Mouse (Mus musculus): ENCODE measurements at regions not wholly inside any gene's neighbourhood (a gene's known extent, or its start where the extent isn't known, plus 50 kb on each side); places are given as distances from the start of the nearest gene placed in this dataset.

- DNase-seq (ENCODE audit: low spot score in 2 of 2): no peak
These were observed 362.8 kb upstream of the Pcsk5 start for GRCm38 (mm10) chr19:18200105-18200782.

- no peak for DNase-seq (ENCODE audit: low spot score in 2 of 2)
These were observed 351.8 kb upstream of the Pcsk5 start for GRCm38 (mm10) chr19:18189102-18189742.

GRCm38 (mm10) chr19:18188122-18188866, 350.9 kb upstream of the Pcsk5 start:
- DNase-seq (ENCODE audit: low spot score in 2 of 2): peak; percentile 5 to 21

GRCm38 (mm10) chr19:18185767-18186554, 348.5 kb upstream of the Pcsk5 start:
- DNase-seq (ENCODE audit: low spot score in 2 of 2): no peak

- DNase-seq (ENCODE audit: low spot score in 2 of 2): no peak
These were observed 347.8 kb upstream of the Pcsk5 start for GRCm38 (mm10) chr19:18185211-18185610.

- DNase-seq (ENCODE audit: low spot score in 2 of 2): no peak
These were observed 338.8 kb upstream of the Pcsk5 start for GRCm38 (mm10) chr19:18176200-18176599.

- no peak for DNase-seq (ENCODE audit: low spot score in 2 of 2)
These were observed 309.1 kb upstream of the Pcsk5 start for GRCm38 (mm10) chr19:18146494-18146893.

GRCm38 (mm10) chr19:18130936-18131335, 293.5 kb upstream of the Pcsk5 start:
- no peak for DNase-seq (ENCODE audit: low spot score in 2 of 2)

- no peak for DNase-seq (ENCODE audit: low spot score in 2 of 2)
These were observed 291.4 kb upstream of the Pcsk5 start for GRCm38 (mm10) chr19:18128786-18129185.

- no peak for DNase-seq (ENCODE audit: low spot score in 2 of 2)
These were observed 268.8 kb upstream of the Pcsk5 start for GRCm38 (mm10) chr19:18106236-18106635.

GRCm38 (mm10) chr19:18104590-18104989, 267.2 kb upstream of the Pcsk5 start:
- no peak for DNase-seq (ENCODE audit: low spot score in 2 of 2)

GRCm38 (mm10) chr19:18101423-18102341, 264.2 kb upstream of the Pcsk5 start:
- DNase-seq (ENCODE audit: low spot score in 2 of 2): no peak

GRCm38 (mm10) chr19:18083312-18083711, 245.9 kb upstream of the Pcsk5 start:
- no peak for DNase-seq (ENCODE audit: low spot score in 2 of 2)

GRCm38 (mm10) chr19:18068919-18069318, 231.5 kb upstream of the Pcsk5 start:
- no peak for DNase-seq (ENCODE audit: low spot score in 2 of 2)

GRCm38 (mm10) chr19:18067855-18068494, 230.5 kb upstream of the Pcsk5 start:
- no peak for DNase-seq (ENCODE audit: low spot score in 2 of 2)

GRCm38 (mm10) chr19:18057256-18057890, 219.9 kb upstream of the Pcsk5 start:
- no peak for DNase-seq (ENCODE audit: low spot score in 2 of 2)

GRCm38 (mm10) chr19:18056414-18057254, 219.2 kb upstream of the Pcsk5 start:
- no peak for DNase-seq (ENCODE audit: low spot score in 2 of 2)

- no peak for DNase-seq (ENCODE audit: low spot score in 2 of 2)
These were observed 212.9 kb upstream of the Pcsk5 start for GRCm38 (mm10) chr19:18050353-18050752.

GRCm38 (mm10) chr19:18034225-18034624, 196.8 kb upstream of the Pcsk5 start:
- no peak for DNase-seq (ENCODE audit: low spot score in 2 of 2)
